Mouse (Mus musculus): ENCODE measurements around the gene Bmpr2.

- peak; percentile 85 for TF ChIP-seq CTCF (IDR thresholded peaks at IDR 0.05)
- TF ChIP-seq POLR2A (IDR thresholded peaks at IDR 0.05; ENCODE audit: insufficient read depth, low read depth, low read length), result no peak
These were observed 43.3 kb upstream of the Bmpr2 start for GRCm38 (mm10) chr1:59719900-59720299.

Measured in heart, adult 2 months (tissue).